Mouse (Mus musculus) neutrophil, adult 59 days (primary cell): ENCODE measurements around the gene F8a. TPM values are rescaled to one million over a fixed set of nuclear protein-coding genes. Genes with fewer than 3 reads are reported as not detected.

ENCODE experiments used
- total RNA-seq, 2 experiments: library from RNA; stranded (reverse); gene quantifications; 1 replicate in 1 of 2; 2 replicates in 1 of 2; pipeline ENCODE4 v1.2.4; 2023

The F8a gene
- total RNA-seq: 1 to 10 TPM; 3.5 to 4.2 TPM

GRCm38 (mm10) chrX:73227914-73228605 is at the start of gene F8a:
TSS of gene F8a (plus strand) at chrX:73228291.

GRCm38 (mm10) chrX:73191934-73192333 is 36.2 kb upstream of the F8a start, which contains the start of gene Xlr3b:
TSS of gene Xlr3b (plus strand) at chrX:73192207.

GRCm38 (mm10) chrX:73213819-73214564 is 14.1 kb upstream of the F8a start, which contains the start of gene Xlr4b:
TSS of gene Xlr4b (plus strand) at chrX:73214333.

DNA sequence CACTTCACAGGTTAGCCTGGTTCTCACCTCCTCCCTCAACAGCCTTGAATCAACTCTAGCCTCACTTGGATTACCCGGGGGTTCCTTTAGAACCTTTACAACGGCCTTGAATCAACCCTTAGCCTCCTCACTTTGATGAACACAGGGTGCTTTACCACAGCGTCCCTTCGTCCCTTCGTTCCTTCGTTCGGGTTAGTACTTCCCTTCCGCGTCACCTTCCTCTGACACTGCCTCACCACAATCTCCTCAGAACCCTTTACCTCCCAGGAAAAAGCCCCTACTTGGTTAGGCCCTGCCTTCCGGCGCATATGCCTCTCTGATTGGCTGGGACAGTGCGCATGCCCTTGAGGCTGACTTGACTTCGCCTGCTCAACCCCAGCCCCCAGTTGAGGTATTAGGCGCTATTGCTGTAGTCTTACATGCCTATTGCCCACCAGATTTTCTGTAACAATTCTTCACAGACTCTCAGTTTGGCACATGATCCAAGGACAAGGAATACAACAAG is 14.8 kb downstream of the F8a start, which contains the start of gene Xlr4c:
TSS of gene Xlr4c (minus strand) at position 310 of the 505 bp plus-strand sequence.

GRCm38 (mm10) chrX:73265270-73265669 is 37.2 kb downstream of the F8a start, which contains the start of gene Xlr3c:
TSS of gene Xlr3c (minus strand) at chrX:73265390.

Other genes with a start within 250 kb of the F8a start
- not detected for gene Zfp185, start 241.0 kb upstream of the F8a start, total RNA-seq
- gene Pnma5, start 191.2 kb upstream of the F8a start, total RNA-seq: under 1 TPM; 0.60 to 0.80 TPM
- not detected for gene Pnma3, start 163.5 kb upstream of the F8a start, total RNA-seq
- gene Xlr4a, start 145.8 kb upstream of the F8a start, total RNA-seq: 1 to 10 TPM in 1 of 2 experiments, not detected in 1; 1.4 TPM
- gene Xlr3a, start 131.2 kb upstream of the F8a start, total RNA-seq: not detected
- under 1 TPM; 0.22 to 0.24 TPM for gene Gm14685, start 111.2 kb upstream of the F8a start, total RNA-seq
- gene Xlr5b, start 79.5 kb upstream of the F8a start, total RNA-seq: not detected
- gene DXBay18, start 78.8 kb upstream of the F8a start, total RNA-seq: under 1 TPM in 1 of 2 experiments, not detected in 1; 0.16 TPM
- gene Spin2d, start 51.3 kb upstream of the F8a start, total RNA-seq: not detected
- 1 to 10 TPM in 1 of 2 experiments, not detected in 1; 2.4 TPM for gene Xlr3b, start 36.1 kb upstream of the F8a start, total RNA-seq
- 1 to 10 TPM; 1.3 to 3.2 TPM for gene Xlr4b, start 14.0 kb upstream of the F8a start, total RNA-seq
- gene Xlr4c, start 14.8 kb downstream of the F8a start, total RNA-seq: 1 to 10 TPM in 1 of 2 experiments, under 1 TPM in 1; 0.49 to 3.8 TPM
- gene Xlr3c, start 37.1 kb downstream of the F8a start, total RNA-seq: not detected
- gene Xlr5a, start 64.7 kb downstream of the F8a start, total RNA-seq: not detected
- not detected for gene Xlr5c, start 64.7 kb downstream of the F8a start, total RNA-seq
- gene Gm45015, start 108.5 kb downstream of the F8a start, total RNA-seq: not detected
- gene Zfp275, start 114.3 kb downstream of the F8a start, total RNA-seq: 1 to 10 TPM; 7.2 to 8.5 TPM
- gene Gm18336, start 170.4 kb downstream of the F8a start, total RNA-seq: not detected
- gene Zfp92, start 182.8 kb downstream of the F8a start, total RNA-seq: not detected
- not detected for gene Trex2, start 207.1 kb downstream of the F8a start, total RNA-seq
- 10 to 100 TPM in 1 of 2 experiments, 1 to 10 TPM in 1; 9.9 to 14.4 TPM for gene Haus7, start 230.8 kb downstream of the F8a start, total RNA-seq